Mouse (Mus musculus): Measurements from ENCODE around the gene Gm20388. TPM values are rescaled to one million over a fixed set of nuclear protein-coding genes. Genes with fewer than 3 reads are reported as not detected.

Gene Gm20388
- total RNA-seq, 2 experiments from 2014 or later: 1.3 to 8.5 TPM

DNA sequence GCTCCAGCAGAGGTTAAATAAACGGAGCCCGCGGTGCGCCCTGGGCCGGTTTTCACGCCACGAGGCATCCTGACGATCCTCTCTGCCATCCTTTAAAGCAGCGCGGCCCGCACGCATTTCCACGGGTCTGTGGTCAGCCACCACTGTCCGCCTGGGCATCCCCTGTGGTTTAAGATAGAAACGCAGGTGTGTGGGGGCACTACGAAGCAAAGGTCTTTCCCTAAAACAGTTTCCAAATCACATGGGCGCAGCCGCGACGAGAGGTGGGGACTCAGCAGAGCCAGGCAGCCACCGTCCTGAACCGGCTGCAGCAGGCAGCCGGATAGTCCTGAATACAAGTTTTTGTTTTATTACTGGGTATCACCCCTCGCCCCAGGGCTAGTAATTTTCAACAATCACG lies 972.7 kb downstream of the Gm20388 start:
- no peak for DNase-seq (ENCODE audit: low spot score in 2 of 2)

DNA sequence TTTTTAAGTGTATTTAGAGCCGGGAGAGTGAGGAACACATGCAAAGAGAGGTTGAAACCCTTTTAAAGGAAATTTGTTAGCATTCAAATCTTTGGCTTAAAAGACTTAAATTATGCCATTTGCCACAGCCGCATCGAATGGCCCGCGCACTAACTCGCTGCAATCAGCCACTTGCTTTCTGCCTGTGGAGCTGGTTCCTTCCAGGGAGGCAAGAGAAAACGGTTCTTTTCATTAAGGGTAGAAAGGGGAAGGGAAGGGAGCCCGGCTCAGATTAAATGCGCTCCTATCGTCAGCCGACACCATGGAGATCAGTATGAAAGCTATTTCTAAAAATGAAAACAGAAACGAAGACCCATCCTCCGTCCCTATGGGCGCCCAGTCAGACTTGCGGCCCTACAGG lies 973.2 kb downstream of the Gm20388 start:
- DNase-seq (ENCODE audit: low spot score in 2 of 2): no peak

DNA sequence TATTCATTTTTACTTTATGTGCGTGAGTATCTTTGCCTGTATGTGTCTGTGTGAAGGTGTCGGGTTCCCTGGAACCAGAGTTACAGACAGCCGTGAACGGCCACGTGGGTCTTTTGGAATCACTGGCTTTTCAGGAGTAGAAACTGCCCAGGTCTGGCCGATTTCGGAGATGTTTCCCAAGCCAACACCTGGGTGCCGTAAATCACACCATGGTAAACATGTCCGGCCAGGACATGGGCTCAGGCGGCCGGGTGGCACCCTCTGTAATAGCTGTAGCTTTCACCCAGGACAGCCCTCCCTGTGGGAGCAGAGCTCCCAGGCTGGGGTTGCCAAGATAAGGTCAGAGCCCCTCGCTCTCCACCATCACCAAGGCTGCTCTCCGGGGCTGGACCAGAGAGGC lies 974.2 kb downstream of the Gm20388 start:
- DNase-seq (ENCODE audit: low spot score in 2 of 2): no peak

DNA sequence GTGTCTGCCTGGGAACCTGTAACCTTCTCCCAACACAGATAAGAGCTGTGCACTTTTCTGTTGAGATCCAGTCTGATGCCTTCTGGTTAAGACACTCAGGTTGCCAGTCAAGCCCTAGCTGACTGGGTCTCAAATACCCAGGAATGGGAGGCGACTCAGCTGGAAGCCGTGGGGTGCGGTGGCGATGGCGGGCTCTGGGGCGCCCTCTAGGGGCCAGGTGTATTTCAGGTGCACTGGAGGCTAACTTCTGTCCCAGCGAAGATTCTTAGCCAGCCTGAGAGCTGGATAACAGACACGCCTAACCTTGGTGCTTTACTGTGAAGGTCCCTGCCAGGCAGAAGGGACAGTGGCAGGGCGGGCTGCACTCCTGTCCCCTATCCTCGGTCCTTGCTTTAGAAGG lies 976.6 kb downstream of the Gm20388 start:
- no peak for DNase-seq (ENCODE audit: low spot score in 2 of 2)

DNA sequence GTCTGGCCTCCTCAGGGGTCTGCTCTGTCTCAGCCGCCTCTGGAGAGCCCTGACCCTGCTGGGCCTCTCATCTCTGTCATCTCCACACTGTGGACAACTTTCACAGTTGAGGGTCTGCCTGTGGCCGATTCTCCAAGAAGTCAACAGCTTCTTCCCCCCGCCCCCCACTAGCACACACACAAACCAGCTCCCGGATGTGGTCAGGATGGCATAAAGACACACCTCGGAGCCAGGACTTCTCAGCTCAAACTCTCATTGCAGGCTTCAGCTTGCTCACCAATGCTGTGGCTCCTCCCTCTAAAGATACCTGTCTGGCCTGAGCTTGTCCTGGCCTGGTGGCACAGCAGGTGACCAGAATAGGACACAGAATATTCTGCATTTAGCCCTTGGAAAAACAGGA lies 977.4 kb downstream of the Gm20388 start:
- no peak for DNase-seq (ENCODE audit: low spot score in 2 of 2)

DNA sequence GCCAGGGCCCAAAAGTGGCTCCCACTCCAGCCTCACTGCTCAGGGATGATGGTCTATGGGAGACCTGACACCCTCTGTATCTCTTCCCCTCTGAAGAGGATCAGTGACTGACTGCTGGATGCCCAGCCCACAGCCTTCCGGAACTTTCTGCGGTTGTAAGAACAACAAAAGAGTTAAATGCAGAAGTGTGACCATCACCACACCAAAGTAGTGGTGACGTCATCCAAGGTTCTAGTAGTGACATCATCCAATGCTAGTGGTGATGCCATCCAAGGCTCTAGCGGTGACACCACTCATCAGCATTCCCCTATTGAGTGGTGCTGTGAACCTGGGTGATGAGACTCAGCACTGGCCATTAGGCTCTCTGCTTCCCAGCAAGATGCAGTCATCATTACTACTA lies 978.5 kb downstream of the Gm20388 start:
- DNase-seq (ENCODE audit: low spot score in 2 of 2): no peak

DNA sequence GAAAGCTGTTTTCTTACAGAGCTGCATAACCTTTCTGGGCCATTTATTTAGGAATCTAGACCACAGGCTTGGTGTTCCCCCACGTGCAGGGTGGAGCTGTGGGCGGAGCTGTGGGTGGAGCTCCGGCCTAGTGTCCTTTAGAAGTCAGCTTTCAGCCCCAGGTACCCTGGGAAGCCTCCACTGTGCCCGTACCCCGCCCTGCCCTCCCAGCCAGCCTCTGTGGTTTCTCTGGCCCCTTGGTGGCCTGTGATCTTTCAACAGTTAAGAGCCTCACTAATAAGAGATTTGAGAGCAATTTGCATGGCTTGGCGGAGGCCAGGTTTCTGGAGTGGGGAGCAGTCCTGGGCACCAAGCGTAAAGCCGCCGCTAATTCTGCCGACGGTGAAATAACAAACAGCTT lies 979.4 kb downstream of the Gm20388 start:
- DNase-seq (ENCODE audit: low spot score in 2 of 2): no peak

DNA sequence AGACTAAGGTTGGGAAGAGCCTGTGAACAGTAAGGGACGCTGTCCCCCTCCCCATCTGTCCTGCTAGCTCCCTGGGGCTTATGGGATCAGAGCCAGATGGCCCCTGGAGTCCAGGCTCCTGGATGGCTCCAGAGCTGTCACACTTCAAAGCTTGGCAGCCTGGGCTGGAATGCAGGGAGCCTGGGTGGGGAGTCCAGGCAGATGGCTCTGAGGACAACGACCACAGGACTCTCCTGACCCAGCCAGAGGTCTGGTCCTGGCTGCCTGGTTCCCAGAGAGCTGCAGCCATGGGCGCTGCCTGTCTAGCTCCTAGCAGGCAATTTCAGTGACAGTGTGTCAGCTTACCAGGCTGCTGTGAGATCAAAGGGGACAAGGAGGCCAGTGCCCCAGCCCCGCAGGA lies 984.4 kb downstream of the Gm20388 start:
- DNase-seq (ENCODE audit: low spot score in 2 of 2): no peak

DNA sequence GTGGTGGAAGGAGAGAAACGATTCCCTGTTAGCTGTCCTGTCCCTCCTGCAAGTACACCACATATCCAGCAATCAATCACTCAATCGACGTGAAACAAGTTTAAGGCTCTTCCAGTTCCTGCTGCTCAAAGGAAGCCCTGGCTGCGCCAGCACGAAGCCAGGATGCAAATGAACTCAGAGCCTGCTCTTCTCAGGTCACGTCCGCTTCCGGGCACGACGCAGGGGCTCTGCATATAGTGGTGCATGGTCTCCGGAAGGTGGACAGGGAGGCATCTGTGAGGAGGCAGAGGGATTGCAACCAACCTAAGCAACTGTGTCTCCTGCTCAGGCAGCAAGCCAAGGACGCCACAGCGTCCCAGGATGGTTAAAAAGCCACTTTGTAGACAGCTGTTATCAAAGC lies 985.0 kb downstream of the Gm20388 start:
- no peak for DNase-seq (ENCODE audit: low spot score in 2 of 2)

DNA sequence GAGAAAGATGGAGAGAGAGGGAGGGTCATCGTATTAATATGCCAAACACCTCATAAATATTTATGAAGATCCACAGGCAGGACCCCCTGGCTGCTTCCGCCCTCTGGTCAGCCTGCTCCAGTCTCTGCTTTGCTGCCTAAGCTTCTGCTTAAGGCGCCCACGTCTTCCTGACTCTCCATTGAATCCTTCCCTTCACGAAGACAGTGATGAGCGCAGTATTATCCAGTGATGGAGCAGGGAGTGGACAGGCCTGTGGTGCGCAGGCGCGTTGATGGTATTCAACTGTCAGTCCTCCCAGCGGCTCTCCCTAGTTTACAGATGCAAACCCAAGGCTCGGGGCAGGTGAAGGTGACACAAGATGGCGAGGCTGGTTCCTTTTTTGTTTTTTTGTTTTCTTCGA lies 985.6 kb downstream of the Gm20388 start:
- DNase-seq (ENCODE audit: low spot score in 2 of 2): no peak

DNA sequence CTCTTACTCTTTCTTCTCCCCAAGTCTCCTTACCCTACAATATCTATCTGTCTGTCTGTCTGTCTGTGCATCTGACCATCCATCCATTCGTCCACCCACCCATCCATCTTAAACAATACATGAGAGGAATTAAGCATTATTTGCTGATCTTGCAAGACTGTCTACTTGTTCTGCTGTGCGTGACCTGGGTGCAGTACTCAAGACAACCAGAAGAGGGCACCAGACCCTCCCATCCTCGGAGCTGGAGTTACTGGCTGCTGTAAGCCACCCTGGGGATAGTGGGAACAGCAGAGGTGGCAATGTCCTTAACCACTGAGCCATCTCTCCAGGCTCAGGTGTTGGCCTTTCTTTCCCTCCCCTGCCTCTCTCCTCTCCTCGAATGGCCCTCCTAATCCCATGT lies 987.4 kb downstream of the Gm20388 start:
- peak; percentile 26 to 47 for DNase-seq (ENCODE audit: low spot score in 2 of 2)

DNA sequence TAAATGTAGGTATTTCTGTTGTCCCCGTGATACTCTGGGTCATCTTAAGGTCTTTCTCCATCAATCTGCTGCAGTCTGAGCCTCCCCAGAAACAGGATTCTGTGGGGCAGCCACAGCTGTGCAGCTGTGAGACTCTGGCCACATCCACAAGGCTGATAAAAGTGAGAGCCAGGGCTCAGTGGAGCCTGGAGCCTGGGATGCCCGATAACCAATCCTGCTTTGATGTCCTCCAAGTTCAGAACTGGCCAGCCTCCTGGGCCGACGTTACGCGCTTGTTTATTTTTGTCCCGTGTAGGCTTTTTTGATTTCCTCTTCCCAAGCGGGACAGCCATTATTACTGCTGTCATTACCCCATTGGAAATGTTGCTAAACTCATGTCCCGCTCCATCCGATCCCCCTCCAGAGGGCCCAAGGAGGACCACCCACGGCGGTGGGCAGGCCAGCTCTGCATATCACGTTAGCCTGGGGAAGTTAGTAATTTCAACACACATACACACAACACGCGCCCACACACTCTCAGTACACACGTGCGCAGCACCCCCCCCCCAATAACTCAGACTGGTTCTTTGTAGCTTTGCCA lies 988.3 kb downstream of the Gm20388 start:
- no peak for DNase-seq (ENCODE audit: low spot score in 2 of 2)

DNA sequence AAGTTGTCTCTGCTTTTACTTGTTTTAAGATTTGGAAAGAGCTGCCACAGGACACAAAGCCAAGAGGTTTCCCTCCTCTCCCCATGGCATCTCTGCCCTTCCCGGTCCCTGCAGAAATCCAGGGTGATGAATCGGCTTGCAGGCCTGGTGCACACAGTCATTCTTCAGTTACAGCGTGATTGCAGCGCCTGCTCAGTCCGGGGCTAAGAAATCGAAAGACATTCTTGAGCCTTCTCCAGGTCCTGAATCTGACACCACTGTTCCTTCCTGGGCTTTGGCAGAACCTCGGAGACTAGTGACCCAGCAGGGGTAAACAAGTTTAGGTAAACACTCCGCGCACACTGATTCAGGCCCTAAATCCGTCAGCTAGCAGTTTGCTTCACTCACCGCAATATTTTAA lies 991.7 kb downstream of the Gm20388 start:
- DNase-seq (ENCODE audit: low spot score in 2 of 2): no peak

DNA sequence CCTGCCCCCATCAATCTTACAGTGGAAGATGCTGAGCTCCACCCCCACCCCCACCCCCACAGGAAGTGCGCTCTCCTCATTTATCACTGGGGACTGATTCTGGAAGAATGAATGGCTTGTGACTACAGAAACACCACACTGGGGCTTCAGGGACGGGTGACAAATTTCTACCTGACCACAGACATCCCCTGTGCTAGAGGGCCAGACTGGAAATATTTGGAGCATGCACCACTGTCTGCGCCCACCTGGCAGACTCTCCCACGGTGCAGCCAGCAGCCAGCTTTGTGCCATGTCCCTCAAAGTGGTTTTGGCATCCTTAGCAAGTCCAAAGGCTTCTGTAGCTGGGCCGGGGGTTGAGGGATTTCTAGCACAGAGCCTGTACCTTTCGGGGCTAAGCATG lies 997.0 kb downstream of the Gm20388 start:
- DNase-seq (ENCODE audit: low spot score in 2 of 2): no peak

DNA sequence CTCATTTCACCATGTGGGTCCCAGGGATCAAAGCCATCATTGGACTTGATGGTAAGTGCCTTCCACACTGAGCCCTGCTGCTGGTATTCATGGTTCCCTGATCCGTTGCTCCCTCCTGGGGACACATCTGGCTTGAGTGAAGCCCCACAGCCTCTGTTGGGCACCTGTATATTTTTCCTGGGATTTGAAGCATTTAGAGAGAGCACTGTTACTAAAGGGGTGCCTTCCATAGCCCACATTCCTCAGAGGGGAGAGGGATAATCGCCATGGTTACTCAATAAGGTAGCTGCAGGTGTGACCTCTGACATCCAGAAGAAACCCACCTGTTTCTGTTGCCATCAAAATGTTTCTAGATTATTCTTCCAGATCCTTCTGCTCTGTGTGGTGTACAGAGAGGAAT lies 1000.3 kb downstream of the Gm20388 start:
- DNase-seq (ENCODE audit: low spot score in 2 of 2): no peak

DNA sequence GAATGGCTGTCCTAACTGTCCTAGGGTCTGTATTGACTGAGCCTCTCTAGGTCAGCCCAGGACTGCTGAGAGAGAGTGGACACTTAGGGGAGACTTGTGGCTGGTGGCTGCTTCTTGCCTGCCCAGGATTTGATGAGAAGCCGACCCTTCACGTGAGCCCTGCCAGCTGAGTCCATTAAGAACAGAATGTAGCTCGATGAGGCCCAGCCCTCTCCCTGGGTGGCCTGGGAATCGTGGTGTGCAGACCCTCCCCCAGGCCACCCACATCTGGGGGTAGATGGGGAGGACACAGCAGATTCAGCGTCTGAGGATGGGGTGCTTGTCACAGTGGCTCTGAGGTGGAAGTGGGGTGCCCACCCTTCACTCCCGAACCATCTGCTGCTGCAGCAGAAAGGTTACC lies 1001.8 kb downstream of the Gm20388 start:
- no peak for DNase-seq (ENCODE audit: low spot score in 2 of 2)

DNA sequence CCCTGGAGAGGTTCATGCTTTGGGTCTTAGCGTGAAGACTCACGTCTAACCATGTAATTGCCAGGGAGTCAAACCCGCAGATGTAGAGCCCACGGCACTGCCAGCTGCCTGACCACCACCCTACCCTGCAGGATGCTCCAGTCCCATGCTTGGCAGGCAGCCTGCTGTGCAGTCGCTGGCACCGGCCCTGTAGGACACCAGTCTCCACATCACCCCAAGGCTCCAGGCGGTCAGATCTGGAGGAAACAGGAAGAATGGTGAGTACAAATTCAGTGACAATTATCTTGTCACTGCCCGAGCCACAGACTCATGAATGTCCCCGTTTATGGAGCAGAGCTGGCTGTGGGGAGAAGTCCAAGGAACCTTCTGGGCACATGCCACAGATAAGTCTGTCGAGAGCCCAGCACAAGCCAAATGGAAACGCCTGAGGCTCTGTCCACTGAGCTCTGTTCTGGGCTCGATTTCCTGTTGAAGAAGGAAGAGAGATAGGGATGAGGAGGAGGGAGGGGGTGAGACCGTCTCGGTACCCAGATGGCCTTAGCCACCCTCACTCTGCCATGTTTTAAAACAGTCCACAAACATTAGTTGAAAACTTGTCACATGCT lies 1006.3 kb downstream of the Gm20388 start:
- DNase-seq (ENCODE audit: low spot score in 2 of 2): no peak

DNA sequence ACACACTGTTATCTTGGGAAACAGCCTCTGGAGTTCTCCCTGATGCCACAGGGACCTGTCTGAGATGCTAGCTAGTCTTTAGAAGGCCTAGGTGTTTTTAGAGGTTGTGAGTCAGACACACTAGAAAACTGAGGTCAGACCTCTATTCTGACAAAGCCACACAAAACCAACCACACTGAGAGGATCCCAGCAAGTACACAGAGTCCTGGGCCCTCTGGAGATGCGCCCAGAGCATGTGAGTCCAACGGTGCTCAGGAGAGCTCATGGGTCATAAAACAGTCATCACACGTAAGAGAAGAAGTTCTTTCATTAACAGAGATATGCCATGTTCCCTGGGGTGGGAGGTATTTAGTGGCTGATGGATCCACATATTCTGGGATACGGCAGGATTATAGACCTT lies 1009.9 kb downstream of the Gm20388 start:
- no peak for DNase-seq (ENCODE audit: low spot score in 2 of 2)

DNA sequence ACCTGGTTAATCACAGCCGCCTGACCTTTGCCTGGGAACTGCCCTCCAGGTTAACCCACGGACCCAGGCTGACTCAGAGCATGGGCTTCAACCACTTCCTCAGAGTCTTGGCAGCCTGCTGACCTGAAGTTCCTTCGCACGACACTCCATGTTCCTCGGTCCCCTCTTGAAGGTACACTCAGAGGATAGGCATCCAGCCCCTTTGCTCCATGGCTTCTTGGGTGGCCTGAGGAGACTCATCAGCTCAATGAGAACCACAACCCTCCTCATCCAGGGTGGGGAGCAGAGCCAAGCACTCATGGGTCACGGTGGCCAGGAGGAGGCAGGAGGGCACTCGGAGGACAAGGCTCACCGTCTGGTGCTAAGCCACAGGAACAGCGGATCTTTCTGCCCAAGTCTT lies 1015.6 kb downstream of the Gm20388 start:
- DNase-seq (ENCODE audit: low spot score in 2 of 2): no peak

DNA sequence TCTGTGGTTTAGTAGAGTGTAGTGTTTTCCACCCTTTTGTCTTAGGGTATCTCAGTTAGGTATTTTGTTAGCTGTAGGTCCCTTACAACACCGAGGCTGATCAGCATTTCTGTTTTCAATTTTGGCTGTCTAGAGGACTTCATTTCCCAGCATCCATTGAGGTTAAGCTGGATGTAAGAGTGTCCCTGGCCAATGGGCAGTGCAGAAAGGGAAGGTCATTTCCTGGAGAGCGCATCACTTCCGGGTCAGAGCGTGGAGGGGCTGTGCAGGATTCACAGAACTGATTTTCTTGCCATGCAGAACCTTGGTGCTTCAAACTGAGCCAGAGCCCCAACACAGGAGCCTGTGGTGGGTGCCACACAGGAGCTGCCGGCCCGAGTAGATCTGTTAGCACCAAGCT lies 1017.4 kb downstream of the Gm20388 start:
- no peak for DNase-seq (ENCODE audit: low spot score in 2 of 2)

DNA sequence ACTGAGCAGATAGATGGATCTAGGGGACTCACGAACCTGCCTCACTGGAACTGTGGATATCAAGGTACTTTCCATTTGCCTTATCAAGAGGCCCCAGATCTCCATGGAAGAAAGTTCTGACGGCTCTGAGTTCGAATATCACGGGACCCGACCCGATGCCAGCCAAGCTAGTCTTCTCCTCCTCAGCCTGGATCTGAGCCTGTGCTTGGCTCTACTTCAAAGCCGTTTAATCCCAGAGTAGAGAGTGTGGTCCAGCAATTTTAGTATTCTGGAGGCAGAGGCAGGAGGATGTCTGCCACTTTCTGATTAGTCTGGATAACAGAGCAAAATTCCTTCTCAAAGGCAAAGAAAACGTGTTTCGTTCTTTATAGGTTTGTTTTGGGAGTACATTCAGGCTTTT lies 1024.0 kb downstream of the Gm20388 start:
- no peak for DNase-seq (ENCODE audit: low spot score in 2 of 2)

DNA sequence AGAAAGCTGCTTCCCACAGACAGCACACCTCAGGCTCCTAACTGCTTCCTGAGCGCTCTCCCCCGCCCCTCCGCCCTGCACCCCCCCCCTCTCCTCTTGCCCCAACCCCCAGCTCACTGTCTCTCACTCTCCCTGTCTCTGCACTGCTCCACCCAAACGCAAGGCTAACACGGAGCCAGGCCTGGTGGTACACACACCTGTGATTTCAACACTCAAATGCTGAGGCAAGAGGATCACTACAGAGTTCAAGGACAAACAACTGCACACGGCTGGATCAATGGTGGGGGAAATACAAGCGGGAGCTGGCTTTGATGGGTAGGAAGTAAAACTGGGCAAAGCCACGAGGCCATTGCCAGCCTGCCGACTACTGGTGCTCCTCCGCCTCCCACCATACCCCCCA lies 1026.0 kb downstream of the Gm20388 start:
- no peak for DNase-seq (ENCODE audit: low spot score in 2 of 2)

DNA sequence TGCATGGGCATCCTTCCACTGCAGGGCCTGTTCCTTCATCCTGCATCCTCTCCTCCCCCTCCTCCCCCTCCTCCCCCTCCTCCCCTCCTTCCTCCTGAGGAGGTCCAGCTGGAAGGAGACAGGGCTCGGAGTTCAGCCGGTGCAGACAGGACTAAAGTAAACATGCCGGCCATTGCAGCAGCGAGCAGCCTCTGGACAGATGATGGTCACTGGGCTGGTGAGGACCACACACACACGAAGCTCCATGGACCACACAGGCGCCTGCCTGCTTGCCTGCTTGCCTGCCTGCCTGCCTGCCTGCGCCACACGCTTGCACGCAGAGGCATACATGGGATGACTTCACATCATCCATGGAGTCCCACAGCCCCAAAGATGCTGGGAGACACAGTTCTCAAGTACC lies 1026.8 kb downstream of the Gm20388 start:
- DNase-seq (ENCODE audit: low spot score in 2 of 2): no peak

DNA sequence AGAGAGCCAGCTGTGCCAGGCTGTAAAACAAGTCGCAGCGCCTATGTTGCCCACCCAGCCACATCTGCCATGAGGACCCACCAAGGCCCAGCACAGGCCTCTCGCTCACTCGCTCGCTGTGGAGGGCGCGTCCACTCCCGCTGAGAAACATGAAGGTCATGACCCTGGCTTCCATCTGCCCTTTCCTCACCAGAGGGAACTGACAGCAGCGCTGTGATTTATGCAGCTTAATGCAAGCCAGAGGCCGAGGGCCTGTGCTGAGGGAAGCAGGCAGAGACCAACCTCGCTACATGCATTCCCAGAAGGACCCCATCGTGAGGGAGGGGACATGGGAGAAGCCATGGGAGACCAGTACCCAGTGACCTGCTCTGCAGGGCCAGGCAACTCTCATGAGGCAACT lies 1029.6 kb downstream of the Gm20388 start:
- peak; percentile 18 to 27 for DNase-seq (ENCODE audit: low spot score in 2 of 2)

Data from adrenal gland, adult 18-20 months (tissue).